Mouse (Mus musculus) embryonic fibroblast, embryonic 13.5 days (primary cell): ENCODE measurements around the gene Pex5. TPM values are rescaled to one million over a fixed set of nuclear protein-coding genes. Genes with fewer than 3 reads are reported as not detected.
"Not testable (repeated sequence)": the region's sequence is repeated elsewhere in the genome, so short reads cannot be mapped to it uniquely, and the experiment has no call there.

ENCODE experiments used
- H3K27ac ChIP-seq: 2 replicates; pipeline ENCODE4 v1.5.1; 2012; ENCODE audit warnings: low read length, control low read depth, inconsistent platforms; ENCODE audit not compliant: insufficient read depth
- H3K4me1 ChIP-seq: 2 replicates; pipeline ENCODE4 v1.6.1; 2011; ENCODE audit warnings: low read length; ENCODE audit not compliant: control insufficient read depth, insufficient read depth
- H3K4me3 ChIP-seq: 2 replicates; pipeline ENCODE4 v1.5.1; 2011; ENCODE audit warnings: mild to moderate bottlenecking, control low read depth, low read length; ENCODE audit not compliant: insufficient read depth
- CTCF ChIP-seq: IDR thresholded peaks from 2 replicates; pipeline ENCODE4 v1.5.1; 2011; ENCODE audit warnings: mild to moderate bottlenecking, control low read depth, low read length, moderate library complexity, borderline replicate concordance; ENCODE audit not compliant: insufficient read depth
- POLR2A ChIP-seq: IDR thresholded peaks from 2 replicates; pipeline ENCODE4 v1.6.1; 2011; ENCODE audit warnings: low read depth, mild to moderate bottlenecking, control low read depth, low read length, moderate library complexity
- polyA plus RNA-seq: library from polyadenylated mRNA; stranded (reverse); fragments of >200 nt; gene quantifications from 2 replicates; pipeline ENCODE4 v1.2.4, GENCODE M21; 2011; ENCODE audit warnings: low read depth; ENCODE audit not compliant: missing spikeins, insufficient read length

The Pex5 gene
- polyA plus RNA-seq, 1 experiment: 36.1 TPM

- Histone ChIP-seq H3K27ac (no peak overlapping the region), H3K4me1 (no peaks in the 10 kb centered on the region), H3K4me3 (no peak overlapping the region)
- TF ChIP-seq POLR2A: no peak
- no peak for TF ChIP-seq CTCF
Measured at GRCm38 (mm10) chr6:124427791-124428576, 13.1 kb upstream of the Pex5 start.

DNA sequence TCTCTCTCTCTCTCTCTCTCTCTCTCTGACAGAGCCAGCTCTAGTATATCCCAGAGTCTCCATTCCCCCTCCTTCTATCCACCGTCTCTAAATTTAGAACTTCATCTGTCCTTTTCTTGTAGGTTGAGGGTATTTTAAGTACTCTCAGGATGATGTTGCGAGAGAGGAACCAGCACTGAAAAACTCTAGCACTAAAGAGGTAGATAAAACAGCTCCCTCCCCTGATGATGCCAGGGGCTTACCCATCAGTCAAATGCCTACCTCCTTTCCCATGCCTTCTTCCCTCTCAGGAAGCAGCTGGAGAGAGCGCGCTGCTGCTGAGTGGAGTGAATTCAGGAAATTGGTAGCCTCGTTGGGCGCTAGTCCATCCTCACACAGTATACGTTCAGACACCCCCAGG, 12.4 kb upstream of the Pex5 start:
- H3K4me1 ChIP-seq: no peaks in the 10 kb centered on the region
- TF ChIP-seq CTCF: no peak
- no peak for TF ChIP-seq POLR2A
- no peak overlapping the region for H3K27ac ChIP-seq
- no peak overlapping the region for H3K4me3 ChIP-seq

- Histone ChIP-seq H3K4me1 (no peaks in the 10 kb centered on the region), H3K27ac (no peak overlapping the region), H3K4me3 (no peak overlapping the region)
- no peak for TF ChIP-seq CTCF
- TF ChIP-seq POLR2A: no peak
Measured at GRCm38 (mm10) chr6:124426604-124427003, 11.7 kb upstream of the Pex5 start.

DNA sequence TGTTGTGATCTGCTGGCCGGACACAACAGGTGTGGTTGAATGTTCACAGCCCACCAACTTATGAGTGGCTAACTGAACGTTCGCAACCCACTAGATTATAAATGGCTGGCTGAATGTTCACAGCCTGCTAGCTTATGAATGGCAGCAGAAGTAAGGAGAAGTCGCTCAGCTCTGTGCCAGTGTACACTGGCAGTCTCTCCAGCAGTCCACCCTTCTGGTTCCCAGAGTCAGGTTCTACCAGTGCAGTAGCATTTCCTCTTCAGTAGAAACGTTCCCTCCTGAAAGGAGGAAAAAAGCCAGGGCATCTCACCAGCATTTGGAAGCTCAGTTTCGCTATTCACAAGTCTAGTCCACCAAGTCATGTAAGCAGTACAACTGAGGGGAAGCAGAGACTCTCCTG, 10.7 kb upstream of the Pex5 start:
- TF ChIP-seq CTCF (no peak), POLR2A (no peak)
- H3K4me3 ChIP-seq: no peak overlapping the region

GRCm38 (mm10) chr6:124425042-124425441, 10.2 kb upstream of the Pex5 start:
- not testable (repeated sequence) for H3K4me3 ChIP-seq, H3K4me1 ChIP-seq, H3K27ac ChIP-seq

More for the DNA sequence above, 10.7 kb upstream of the Pex5 start:
- Histone ChIP-seq H3K4me1 (no peaks in the 10 kb centered on the region), H3K27ac (no peak overlapping the region)

GRCm38 (mm10) chr6:124424068-124424498, 9.2 kb upstream of the Pex5 start:
- TF ChIP-seq CTCF: no peak
- no peak for TF ChIP-seq POLR2A
- Histone ChIP-seq H3K4me1 (no peaks in the 10 kb centered on the region), H3K27ac (no peak overlapping the region), H3K4me3 (no peak overlapping the region)

DNA sequence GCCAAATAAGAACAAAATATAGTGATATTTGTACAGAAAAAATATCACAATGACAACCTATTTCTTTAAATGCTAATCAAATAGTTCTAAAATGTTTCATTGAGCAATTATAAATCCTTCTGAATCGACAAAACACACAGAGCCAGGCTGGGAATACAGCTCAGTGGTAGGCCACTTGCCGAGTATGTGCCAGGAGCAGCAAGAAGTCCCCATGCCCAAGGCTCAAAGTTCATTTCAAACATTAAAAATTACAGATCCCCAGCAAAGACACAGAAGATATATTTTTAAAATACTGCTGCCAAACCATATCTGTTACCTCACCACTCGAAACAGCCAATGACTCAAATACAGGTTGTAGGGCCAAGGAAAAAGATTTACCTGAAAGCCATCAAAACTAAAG, 3.8 kb upstream of the Pex5 start:
- no peak for TF ChIP-seq CTCF
- TF ChIP-seq POLR2A: no peak
- Histone ChIP-seq H3K4me3 (no peak overlapping the region), H3K27ac (no peak overlapping the region), H3K4me1 (no peaks in the 10 kb centered on the region)

DNA sequence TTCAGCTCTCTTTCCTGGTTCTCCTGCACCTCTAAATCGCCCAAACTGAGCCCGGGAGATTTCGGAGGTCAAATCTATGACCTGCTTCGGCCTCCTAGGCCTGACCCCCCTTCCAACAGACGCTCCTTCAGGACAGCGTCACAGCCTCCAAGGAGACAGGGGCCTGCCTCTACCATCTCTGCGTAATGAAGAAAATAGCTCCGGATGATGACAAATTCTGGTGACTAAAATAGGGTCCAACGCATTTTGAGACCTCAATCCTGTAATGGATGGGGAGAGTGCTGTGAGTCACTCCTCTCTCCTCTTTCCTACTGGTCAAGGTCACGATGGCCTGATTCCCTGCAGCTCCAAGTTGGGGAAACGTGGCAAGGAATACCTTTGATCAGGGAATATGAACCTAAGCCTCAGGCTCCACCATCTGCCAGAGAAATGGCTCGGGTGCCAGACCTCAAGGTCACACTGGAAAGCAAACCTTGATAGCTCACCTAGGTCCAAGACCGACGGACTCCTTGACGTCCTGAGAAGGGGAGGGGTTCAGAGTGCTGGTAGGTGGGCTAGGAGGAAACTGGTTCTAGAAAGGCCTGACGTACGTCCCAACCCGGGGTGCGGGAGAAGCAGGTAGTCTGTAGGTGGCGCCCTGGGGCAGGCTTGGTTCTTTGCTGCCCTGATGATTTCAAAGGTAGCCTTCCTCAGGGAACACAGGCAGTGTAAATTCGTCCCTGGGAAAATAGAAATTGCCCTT, 651 bp upstream of the Pex5 start:
- peaks cover 4% of the 10 kb centered on the region; the same call in 1 of the 2 replicates for H3K4me1 ChIP-seq
- peak overlapping the region; percentile 52 for H3K4me3 ChIP-seq
- TF ChIP-seq POLR2A (peak; percentile 38), CTCF (peak; percentile 49; the same call in 1 of the 2 replicates)
- peak overlapping the region; percentile 84 for H3K27ac ChIP-seq

DNA sequence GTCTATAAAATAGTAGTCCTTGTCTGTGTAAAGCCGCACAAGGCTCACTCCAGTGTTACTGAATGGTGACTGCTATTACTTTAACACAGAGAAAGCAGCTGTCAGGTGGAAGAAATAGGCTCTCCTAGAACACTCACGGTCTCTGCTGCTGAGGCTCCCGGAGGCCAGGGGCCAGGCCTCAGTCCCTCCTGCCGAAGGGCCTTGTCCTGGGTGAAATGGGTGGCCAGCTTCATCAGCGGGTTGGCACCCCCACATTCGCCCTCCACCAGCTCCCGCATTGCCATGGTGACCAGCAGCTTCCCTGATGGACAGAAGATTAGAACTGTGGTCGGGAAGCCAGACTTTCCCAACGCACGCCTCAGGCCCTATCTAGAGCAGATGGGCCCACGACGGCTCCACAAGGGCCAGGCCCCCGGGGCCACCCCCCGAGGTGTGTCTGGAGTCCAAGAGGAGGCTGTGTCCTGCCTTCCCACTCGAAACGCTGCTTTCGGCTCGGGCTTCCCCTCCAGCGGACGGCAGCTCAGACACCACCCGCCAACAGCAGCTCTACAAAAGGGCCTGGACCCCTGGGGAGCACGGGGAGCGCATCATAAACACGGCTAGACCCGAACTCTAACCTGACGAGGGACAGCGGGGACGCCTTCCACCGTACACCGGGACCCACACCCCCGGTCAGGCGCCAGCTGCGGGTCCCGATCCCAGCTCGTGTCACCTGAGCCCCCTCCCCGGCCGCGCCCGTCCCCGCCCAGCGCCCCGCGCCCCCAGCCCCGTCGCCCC, 529 bp downstream of the Pex5 start:
- Histone ChIP-seq H3K27ac (peak overlapping the region; percentile 20; the same call in 1 of the 2 replicates), H3K4me1 (peaks cover 4% of the 10 kb centered on the region; the same call in 1 of the 2 replicates), H3K4me3 (peak overlapping the region; percentile 84)
- TF ChIP-seq CTCF: no peak
- no peak for TF ChIP-seq POLR2A
